Mouse (Mus musculus): ENCODE results near the gene Ddx39. TPM values are rescaled to one million over a fixed set of nuclear protein-coding genes. Genes with fewer than 3 reads are reported as not detected.

Ddx39 gene
- polyA plus RNA-seq (2012; rRNA removed), result 19.2 and 21.8 TPM in 2 replicates

GRCm38 (mm10) chr8:83715031-83715690 is at the start of gene Ddx39:
Gene Ddx39 (plus strand): TSS chr8:83715177.

GRCm38 (mm10) chr8:83665969-83666865 is 48.8 kb upstream of the Ddx39 start, which contains the start of gene Ptger1:
Gene Ptger1 (plus strand): TSS chr8:83666678.

GRCm38 (mm10) chr8:83698661-83699453 is 16.1 kb upstream of the Ddx39 start, which contains the start of gene Pkn1:
Gene Pkn1 (minus strand): TSS chr8:83699179.

GRCm38 (mm10) chr8:83740976-83741741 is 26.2 kb downstream of the Ddx39 start, which contains the start of gene Adgre5:
Gene Adgre5 (minus strand): TSS chr8:83741326.

Other genes with a start within 250 kb of the Ddx39 start
- not detected in 2 replicates for gene Olfr370, start 179.4 kb upstream of the Ddx39 start, polyA plus RNA-seq (2012; rRNA removed)
- gene Ndufb7, start 148.5 kb upstream of the Ddx39 start, polyA plus RNA-seq (2012; rRNA removed), result 276 and 408 TPM in 2 replicates
- gene Tecr, start 107.2 kb upstream of the Ddx39 start, polyA plus RNA-seq (2012; rRNA removed), result 362 and 364 TPM in 2 replicates
- 14.1 and 16.2 TPM in 2 replicates for gene Dnajb1, start 107.0 kb upstream of the Ddx39 start, polyA plus RNA-seq (2012; rRNA removed)
- gene Gipc1, start 62.5 kb upstream of the Ddx39 start, polyA plus RNA-seq (2012; rRNA removed), result 63.4 and 77.2 TPM in 2 replicates
- gene Ptger1, start 48.5 kb upstream of the Ddx39 start, polyA plus RNA-seq (2012; rRNA removed), result 9.7 and 11.4 TPM in 2 replicates
- gene Pkn1, start 16.0 kb upstream of the Ddx39 start, polyA plus RNA-seq (2012; rRNA removed), result 59.5 and 71.9 TPM in 2 replicates
- 20.3 and 23.7 TPM in 2 replicates for gene Adgre5, start 26.1 kb downstream of the Ddx39 start, polyA plus RNA-seq (2012; rRNA removed)
- gene Adgrl1, start 184.9 kb downstream of the Ddx39 start, polyA plus RNA-seq (2012; rRNA removed), result 10.3 and 14.2 TPM in 2 replicates
- gene Gm10644, start 240.0 kb downstream of the Ddx39 start, polyA plus RNA-seq (2012; rRNA removed), result 0.30 and 0.56 TPM in 2 replicates
- gene Asf1b, start 240.3 kb downstream of the Ddx39 start, polyA plus RNA-seq (2012; rRNA removed), result 8.1 and 10.6 TPM in 2 replicates